Mouse (Mus musculus): ENCODE results near the gene Ifrd2. TPM values are rescaled to one million over a fixed set of nuclear protein-coding genes. Genes with fewer than 3 reads are reported as not detected.

The Ifrd2 gene
- polyA plus RNA-seq, 1 experiment from 2014 or later, result 55.0 TPM

GRCm38 (mm10) chr9:107612191-107612944 is 24.9 kb downstream of the Ifrd2 start:
- H3K4me3 ChIP-seq, result peak overlapping the region; percentile 55
- H3K27ac ChIP-seq, result peak overlapping the region; percentile 93
- no peaks in the 10 kb centered on the region for H3K9me3 ChIP-seq (replicated peaks)
- no peaks in the 10 kb centered on the region; the same call in 1 of the 2 replicates for H3K27me3 ChIP-seq (ENCODE audit: low read depth, poor library complexity, severe bottlenecking)
- peaks cover 53% of the 10 kb centered on the region for H3K4me1 ChIP-seq
- 9% methylated on average over 34 of the region's 48 CpGs for WGBS
- peaks cover 38% of the 10 kb centered on the region for H3K36me3 ChIP-seq
- peak; percentile 100 for DNase-seq (ENCODE audit: low spot score)

DNA sequence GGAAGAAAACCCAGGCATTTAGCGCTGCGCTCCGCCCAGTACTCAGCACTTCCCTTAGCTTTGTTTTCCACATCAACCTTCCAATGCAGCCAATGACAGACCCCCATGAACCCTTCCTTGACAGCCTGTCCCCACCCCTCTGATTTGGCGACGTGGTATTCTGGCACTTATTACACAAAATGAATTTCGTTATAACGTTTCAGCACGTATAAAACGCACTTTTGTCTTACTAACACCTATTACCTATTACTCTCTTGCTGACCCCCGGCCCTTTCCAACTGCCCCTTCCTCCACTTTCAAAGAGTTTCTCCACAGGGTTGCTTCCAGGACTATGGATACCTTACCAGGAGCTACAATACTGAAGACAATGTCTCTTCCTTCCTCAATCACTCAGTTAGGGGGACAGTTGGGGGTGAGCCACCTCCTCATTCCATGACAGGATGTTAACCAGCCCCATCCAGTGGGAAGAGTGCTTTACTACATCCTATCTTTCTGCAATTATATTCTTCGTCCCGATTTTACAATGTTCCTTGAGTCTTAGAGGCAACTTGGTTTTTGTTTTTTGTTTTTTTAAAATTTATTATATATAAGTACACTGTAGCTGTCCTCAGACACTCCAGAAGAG is 25.6 kb downstream of the Ifrd2 start:
- Histone ChIP-seq H3K9me3 (replicated peaks) (no peaks in the 10 kb centered on the region), H3K27me3 (ENCODE audit: low read depth, poor library complexity, severe bottlenecking) (no peaks in the 10 kb centered on the region; the same call in 1 of the 2 replicates), H3K36me3 (peaks cover 45% of the 10 kb centered on the region), H3K4me3 (peak overlapping the region; percentile 55), H3K27ac (peak overlapping the region; percentile 93), H3K4me1 (peaks cover 46% of the 10 kb centered on the region)
- 12% methylated on average over 12 of the region's 12 CpGs for WGBS
- no peak for DNase-seq (ENCODE audit: low spot score)

GRCm38 (mm10) chr9:107615035-107615434 is 27.6 kb downstream of the Ifrd2 start:
- WGBS, result 84% methylated on average over 4 of the region's 4 CpGs
- Histone ChIP-seq H3K9me3 (replicated peaks) (no peaks in the 10 kb centered on the region), H3K4me3 (no peak overlapping the region), H3K27ac (peak overlapping the region; percentile 4; the same call in 1 of the 2 replicates), H3K27me3 (ENCODE audit: low read depth, poor library complexity, severe bottlenecking) (no peaks in the 10 kb centered on the region), H3K36me3 (peaks cover 64% of the 10 kb centered on the region), H3K4me1 (peaks cover 26% of the 10 kb centered on the region)
- DNase-seq (ENCODE audit: low spot score), result no peak

DNA sequence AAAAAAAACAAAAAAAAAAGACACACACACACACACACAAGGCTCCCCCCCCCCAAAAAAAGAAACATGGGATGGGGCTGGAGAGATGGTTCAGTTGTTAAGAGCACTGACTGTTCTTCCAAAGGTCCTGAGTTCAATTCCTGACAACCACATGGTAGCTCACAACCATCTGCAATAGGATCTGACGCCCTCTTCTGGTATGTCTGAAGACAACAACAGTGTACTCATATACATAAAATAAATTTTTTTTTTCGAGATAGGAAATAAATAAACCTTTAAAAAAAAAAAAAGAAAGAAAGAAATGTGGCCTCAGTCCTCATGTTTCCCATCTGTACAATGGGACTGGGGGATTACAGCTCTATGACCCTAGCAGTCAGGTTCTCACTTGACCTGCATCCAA is 30.0 kb downstream of the Ifrd2 start:
- Histone ChIP-seq H3K4me1 (peaks cover 9% of the 10 kb centered on the region), H3K4me3 (no peak overlapping the region), H3K27me3 (ENCODE audit: low read depth, poor library complexity, severe bottlenecking) (no peaks in the 10 kb centered on the region), H3K9me3 (replicated peaks) (no peaks in the 10 kb centered on the region), H3K27ac (no peak overlapping the region), H3K36me3 (peaks cover 83% of the 10 kb centered on the region)
- no peak for DNase-seq (ENCODE audit: low spot score)
- WGBS, result 85% methylated on average over 2 of the region's 2 CpGs

GRCm38 (mm10) chr9:107618098-107618497 is 30.7 kb downstream of the Ifrd2 start:
- H3K4me1 ChIP-seq, result peaks cover 3% of the 10 kb centered on the region
- no peaks in the 10 kb centered on the region for H3K9me3 ChIP-seq (replicated peaks)
- DNase-seq (ENCODE audit: low spot score), result no peak
- no peak overlapping the region for H3K27ac ChIP-seq
- 94% methylated on average over 6 of the region's 6 CpGs for WGBS
- H3K4me3 ChIP-seq, result no peak overlapping the region
- peaks cover 90% of the 10 kb centered on the region for H3K36me3 ChIP-seq
- H3K27me3 ChIP-seq (ENCODE audit: low read depth, poor library complexity, severe bottlenecking), result no peaks in the 10 kb centered on the region

DNA sequence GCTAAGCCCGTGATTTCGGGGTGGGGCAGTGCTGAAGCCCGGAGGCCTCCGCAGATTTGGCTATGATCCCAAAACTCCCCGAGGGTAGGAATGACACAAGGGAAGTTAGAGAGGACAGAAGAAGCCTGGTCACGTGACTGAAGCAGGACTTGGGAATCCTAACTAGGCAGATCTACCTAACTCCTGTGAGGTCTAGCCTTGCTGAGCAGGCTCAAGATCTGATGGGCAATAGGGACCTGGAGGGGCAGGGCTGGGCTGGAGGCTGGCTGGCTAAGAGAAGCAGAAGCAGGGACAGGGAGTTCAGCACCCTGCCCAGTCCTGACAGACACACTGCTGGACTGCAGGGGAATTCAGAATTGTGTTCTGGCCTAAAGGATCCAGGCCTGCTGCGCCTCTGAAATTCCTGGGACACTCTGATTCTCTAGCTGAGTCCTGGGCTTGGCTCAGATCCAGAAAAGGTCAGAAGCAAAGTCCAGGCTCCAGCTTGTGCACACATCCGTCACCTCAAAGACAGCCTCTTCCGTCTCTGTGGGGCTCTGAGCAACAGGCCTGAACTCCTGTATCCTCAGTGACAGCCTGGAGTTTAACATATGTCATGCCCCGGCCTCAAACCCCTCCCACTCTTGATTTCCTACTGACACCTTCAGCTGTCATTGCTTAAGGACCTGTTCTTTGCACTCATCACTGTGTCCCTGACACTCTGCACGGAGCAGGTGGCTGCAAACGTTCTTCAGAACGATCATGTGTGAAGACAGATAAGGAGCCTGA is 31.5 kb downstream of the Ifrd2 start:
- H3K27me3 ChIP-seq (ENCODE audit: low read depth, poor library complexity, severe bottlenecking), result no peaks in the 10 kb centered on the region
- no peak overlapping the region for H3K27ac ChIP-seq
- peaks cover 93% of the 10 kb centered on the region for H3K36me3 ChIP-seq
- DNase-seq (ENCODE audit: low spot score), result no peak
- no peaks in the 10 kb centered on the region for H3K9me3 ChIP-seq (replicated peaks)
- H3K4me3 ChIP-seq, result no peak overlapping the region
- WGBS, result 78% methylated on average over 13 of the region's 13 CpGs
- no peaks in the 10 kb centered on the region for H3K4me1 ChIP-seq

- Histone ChIP-seq H3K27me3 (ENCODE audit: low read depth, poor library complexity, severe bottlenecking) (no peaks in the 10 kb centered on the region), H3K9me3 (replicated peaks) (no peaks in the 10 kb centered on the region), H3K36me3 (peaks cover 93% of the 10 kb centered on the region), H3K27ac (no peak overlapping the region), H3K4me3 (no peak overlapping the region), H3K4me1 (0 out of 2 replicates have a peak, but pooled peaks cover under 1% of the 10 kb centered on the region)
- 87% methylated on average over 13 of the region's 13 CpGs for WGBS
- DNase-seq (ENCODE audit: low spot score), result no peak
Measured at GRCm38 (mm10) chr9:107619546-107619879, 32.1 kb downstream of the Ifrd2 start.

DNA sequence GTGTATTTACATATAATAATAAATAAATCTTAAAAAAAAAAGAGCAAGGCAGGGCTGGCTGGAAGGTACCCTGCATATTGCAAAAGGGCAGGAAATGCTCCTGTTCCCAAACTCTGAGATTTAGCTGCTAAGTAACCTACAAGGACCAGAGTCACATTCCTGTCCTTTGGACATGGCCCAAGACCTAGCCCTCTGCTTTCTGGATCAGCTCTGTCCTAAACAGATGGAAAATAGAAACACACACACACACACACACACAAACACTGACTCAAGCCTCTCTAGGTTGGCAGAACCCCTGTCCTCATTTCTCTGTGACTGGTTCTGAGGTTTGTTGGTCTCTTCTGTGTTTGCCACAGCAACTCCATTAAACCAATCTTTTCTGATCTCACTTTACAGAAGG is 33.5 kb downstream of the Ifrd2 start:
- no peaks in the 10 kb centered on the region for H3K27me3 ChIP-seq (ENCODE audit: low read depth, poor library complexity, severe bottlenecking)
- peaks cover 8% of the 10 kb centered on the region for H3K4me1 ChIP-seq
- H3K9me3 ChIP-seq (replicated peaks), result no peaks in the 10 kb centered on the region
- no peak overlapping the region for H3K4me3 ChIP-seq
- peaks cover 93% of the 10 kb centered on the region for H3K36me3 ChIP-seq
- no peak overlapping the region for H3K27ac ChIP-seq
- no peak for DNase-seq (ENCODE audit: low spot score)

- no peaks in the 10 kb centered on the region for H3K9me3 ChIP-seq (replicated peaks)
- peaks cover 44% of the 10 kb centered on the region for H3K4me1 ChIP-seq
- H3K4me3 ChIP-seq, result no peak overlapping the region
- H3K27ac ChIP-seq, result peak overlapping the region; percentile 12; the same call in 1 of the 2 replicates
- WGBS, result 85% methylated on average over 5 of the region's 5 CpGs
- no peak for DNase-seq (ENCODE audit: low spot score)
- peaks cover 81% of the 10 kb centered on the region for H3K36me3 ChIP-seq
- no peaks in the 10 kb centered on the region for H3K27me3 ChIP-seq (ENCODE audit: low read depth, poor library complexity, severe bottlenecking)
Measured at GRCm38 (mm10) chr9:107624539-107624938, 37.1 kb downstream of the Ifrd2 start.

DNA sequence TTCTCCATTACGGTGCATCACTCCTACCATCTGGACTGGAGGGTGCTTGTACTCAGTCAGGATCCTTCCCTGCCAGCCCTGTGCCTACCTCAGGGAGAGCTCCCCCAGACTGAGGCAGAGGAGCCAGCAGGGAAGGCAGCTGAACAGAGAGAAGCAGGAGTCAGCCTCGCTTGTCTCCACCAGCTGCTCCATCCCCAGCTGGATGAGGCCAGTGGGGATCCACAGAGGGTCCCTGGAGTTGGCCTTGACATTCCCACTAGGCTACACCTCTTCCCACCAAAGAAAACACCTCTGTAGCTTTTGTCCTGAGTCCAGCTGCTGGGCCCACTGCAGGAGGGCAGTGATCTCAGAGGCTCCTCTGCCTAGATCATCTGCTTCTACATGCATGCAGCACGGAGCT is 37.5 kb downstream of the Ifrd2 start:
- Histone ChIP-seq H3K4me1 (peaks cover 48% of the 10 kb centered on the region), H3K9me3 (replicated peaks) (no peaks in the 10 kb centered on the region), H3K27ac (peak overlapping the region; percentile 12; the same call in 1 of the 2 replicates), H3K27me3 (ENCODE audit: low read depth, poor library complexity, severe bottlenecking) (no peaks in the 10 kb centered on the region), H3K4me3 (no peak overlapping the region), H3K36me3 (peaks cover 80% of the 10 kb centered on the region)
- WGBS, result 87% methylated on average over 3 of the region's 3 CpGs
- no peak for DNase-seq (ENCODE audit: low spot score)

DNA sequence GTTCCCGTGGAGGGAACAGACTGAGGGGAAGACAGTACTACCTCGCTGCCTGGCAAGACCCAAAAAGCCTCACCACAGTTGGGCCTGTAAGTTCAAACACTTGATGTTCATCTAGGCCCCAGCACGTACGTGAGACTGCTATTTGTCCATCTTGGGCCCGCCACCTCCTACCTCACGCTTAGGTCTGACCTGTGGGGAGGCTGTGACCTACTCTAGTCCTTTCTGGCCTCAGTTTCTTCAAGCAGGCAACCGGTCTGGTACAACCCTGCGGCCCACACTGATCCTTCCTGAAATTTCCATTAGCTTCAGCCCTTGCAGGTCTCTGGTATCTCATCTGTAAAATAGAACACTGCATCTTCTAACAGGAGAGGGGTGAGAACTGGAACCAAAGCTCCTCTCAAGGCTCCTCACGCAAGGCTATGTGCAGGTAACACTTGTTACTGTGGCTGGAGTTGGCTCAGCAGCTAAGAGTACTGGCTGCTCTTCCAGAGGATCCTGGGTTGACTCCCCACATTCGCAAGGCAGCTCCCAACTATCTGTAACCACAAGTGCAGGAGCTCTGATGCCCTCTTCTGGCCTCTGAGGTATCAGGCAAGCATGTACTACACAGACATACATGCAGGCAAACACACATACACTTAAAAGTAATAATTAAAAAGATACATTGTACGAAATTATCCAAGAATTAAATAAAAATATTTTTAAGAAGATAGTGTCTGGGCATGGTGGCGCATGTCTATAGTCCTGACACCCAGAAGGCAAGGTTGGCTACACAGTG is 38.1 kb downstream of the Ifrd2 start:
- WGBS, result 89% methylated on average over 12 of the region's 12 CpGs
- peak overlapping the region; percentile 94 for H3K27ac ChIP-seq
- peaks cover 54% of the 10 kb centered on the region for H3K4me1 ChIP-seq
- no peak overlapping the region for H3K4me3 ChIP-seq
- DNase-seq (ENCODE audit: low spot score), result no peak
- H3K36me3 ChIP-seq, result peaks cover 79% of the 10 kb centered on the region
- H3K9me3 ChIP-seq (replicated peaks), result no peaks in the 10 kb centered on the region
- H3K27me3 ChIP-seq (ENCODE audit: low read depth, poor library complexity, severe bottlenecking), result no peaks in the 10 kb centered on the region

GRCm38 (mm10) chr9:107626158-107626843 is 38.9 kb downstream of the Ifrd2 start:
- 58% methylated on average over 15 of the region's 15 CpGs for WGBS
- H3K4me1 ChIP-seq, result peaks cover 61% of the 10 kb centered on the region
- peaks cover 79% of the 10 kb centered on the region for H3K36me3 ChIP-seq
- H3K27me3 ChIP-seq (ENCODE audit: low read depth, poor library complexity, severe bottlenecking), result no peaks in the 10 kb centered on the region
- H3K9me3 ChIP-seq (replicated peaks), result no peaks in the 10 kb centered on the region
- peak overlapping the region; percentile 94 for H3K27ac ChIP-seq
- peak overlapping the region; percentile 95 for H3K4me3 ChIP-seq
- DNase-seq (ENCODE audit: low spot score), result no peak

Data from limb, embryonic 10.5 days (tissue).